Mouse (Mus musculus): ENCODE data around the gene Ntng2.

The Ntng2 gene

GRCm38 (mm10) chr2:29252599-29253204 lies at the start of gene Ntng2:
Gene Ntng2, minus strand, starts transcription at chr2:29253005.
- no peak for DNase-seq

- DNase-seq: no peak
Observed at GRCm38 (mm10) chr2:29295557-29295956, 42.8 kb upstream of the Ntng2 start.

GRCm38 (mm10) chr2:29287651-29288050 lies 34.8 kb upstream of the Ntng2 start:
- no peak for DNase-seq

- DNase-seq: no peak
Observed at GRCm38 (mm10) chr2:29277703-29278121, 24.9 kb upstream of the Ntng2 start.

GRCm38 (mm10) chr2:29271803-29272518 lies 19.2 kb upstream of the Ntng2 start:
- peak; percentile 47 for DNase-seq

- DNase-seq: no peak
Observed at GRCm38 (mm10) chr2:29271098-29271497, 18.3 kb upstream of the Ntng2 start.

- no peak for DNase-seq
Observed at GRCm38 (mm10) chr2:29266810-29267209, 14.0 kb upstream of the Ntng2 start.

GRCm38 (mm10) chr2:29262436-29262915 lies 9.7 kb upstream of the Ntng2 start:
- peak; percentile 30 for DNase-seq

GRCm38 (mm10) chr2:29261126-29261525 lies 8.3 kb upstream of the Ntng2 start:
- DNase-seq: no peak

- peak; percentile 58 for DNase-seq
Observed at GRCm38 (mm10) chr2:29253205-29253865, 530 bp upstream of the Ntng2 start.

GRCm38 (mm10) chr2:29252059-29252598 lies 676 bp downstream of the Ntng2 start:
- DNase-seq: peak; percentile 52

- peak; percentile 40 for DNase-seq
Observed at GRCm38 (mm10) chr2:29251095-29252058, 1.4 kb downstream of the Ntng2 start.

- no peak for DNase-seq
Observed at GRCm38 (mm10) chr2:29250263-29251094, 2.3 kb downstream of the Ntng2 start.

- no peak for DNase-seq
Observed at GRCm38 (mm10) chr2:29249852-29250251, 3.0 kb downstream of the Ntng2 start.

- no peak for DNase-seq
Observed at GRCm38 (mm10) chr2:29248551-29248950, 4.3 kb downstream of the Ntng2 start.

GRCm38 (mm10) chr2:29247386-29247785 lies 5.4 kb downstream of the Ntng2 start:
- no peak for DNase-seq

GRCm38 (mm10) chr2:29246891-29247290 lies 5.9 kb downstream of the Ntng2 start:
- DNase-seq: no peak

- DNase-seq: no peak
Observed at GRCm38 (mm10) chr2:29246275-29246674, 6.5 kb downstream of the Ntng2 start.

- DNase-seq: no peak
Observed at GRCm38 (mm10) chr2:29245341-29245779, 7.4 kb downstream of the Ntng2 start.

- peak; percentile 46 for DNase-seq
Observed at GRCm38 (mm10) chr2:29239329-29239728, 13.5 kb downstream of the Ntng2 start.

GRCm38 (mm10) chr2:29237623-29238022 lies 15.2 kb downstream of the Ntng2 start:
- peak; percentile 71 for DNase-seq

Measured in right cerebral cortex, postnatal 14 days (tissue).